Mouse (Mus musculus): ENCODE data around the gene AW011738.

AW011738 gene

DNA sequence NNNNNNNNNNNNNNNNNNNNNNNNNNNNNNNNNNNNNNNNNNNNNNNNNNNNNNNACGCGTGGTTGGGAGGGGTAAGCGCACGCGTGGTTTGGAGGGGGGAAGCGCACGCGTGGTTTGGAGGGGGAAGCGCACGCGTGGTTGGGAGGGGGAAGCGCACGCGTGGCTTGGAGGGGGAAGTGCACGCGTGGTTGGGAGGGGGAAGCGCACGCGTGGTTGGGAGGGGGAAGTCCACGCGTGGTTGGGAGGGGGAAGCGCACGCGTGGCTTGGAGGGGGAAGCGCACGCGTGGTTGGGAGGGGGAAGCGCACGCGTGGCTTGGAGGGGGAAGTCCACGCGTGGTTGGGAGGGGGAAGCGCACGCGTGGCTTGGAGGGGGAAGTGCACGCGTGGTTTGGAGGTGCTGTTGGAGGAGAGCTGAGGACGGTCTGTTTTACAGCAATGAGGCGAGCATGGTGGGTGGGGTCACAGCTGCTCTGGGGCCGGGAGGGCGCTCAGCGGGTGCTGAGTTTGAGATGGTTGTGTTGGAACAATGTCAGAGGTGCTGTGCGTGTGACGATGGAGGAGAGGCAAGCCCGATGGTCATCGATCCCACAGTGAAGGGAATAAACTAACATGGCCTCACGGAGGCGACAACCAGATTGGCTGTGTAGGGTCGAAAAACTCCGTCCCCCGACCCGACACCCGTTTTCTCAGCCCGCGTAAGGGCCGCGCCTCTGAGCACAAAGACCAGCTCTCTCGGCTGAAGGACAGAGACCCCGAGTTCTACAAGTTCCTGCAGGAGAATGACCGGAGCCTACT lies 33.7 kb downstream of the AW011738 start:
- no peak for DNase-seq (ENCODE audit: low read depth, low spot score)

GRCm38 (mm10) chr4:156249567-156249966 lies 46.5 kb downstream of the AW011738 start:
- no peak for DNase-seq (ENCODE audit: low read depth, low spot score)

- DNase-seq (ENCODE audit: low read depth, low spot score): no peak
These were observed 48.0 kb downstream of the AW011738 start for GRCm38 (mm10) chr4:156251081-156251480.

GRCm38 (mm10) chr4:156252140-156252539 lies 49.0 kb downstream of the AW011738 start:
- DNase-seq (ENCODE audit: low read depth, low spot score): no peak

DNA sequence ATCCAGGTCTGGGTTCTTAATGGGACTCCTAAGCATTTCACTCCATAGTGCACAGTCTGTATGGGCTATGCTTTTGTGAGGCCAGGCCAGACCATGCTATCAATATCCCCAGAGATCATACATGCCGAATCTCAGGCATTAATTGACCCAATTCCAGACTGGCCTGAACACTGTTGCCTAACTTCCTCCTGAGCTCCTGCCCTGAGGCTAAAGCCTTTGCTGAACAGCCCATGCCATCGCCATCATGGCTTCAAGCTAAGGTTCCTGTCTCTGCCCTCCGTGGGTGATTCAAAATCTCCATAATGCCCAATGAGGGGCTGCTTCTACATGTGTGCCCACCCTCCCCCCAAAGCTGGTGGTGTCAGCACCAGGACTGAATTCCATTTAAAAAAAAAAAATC lies 49.5 kb downstream of the AW011738 start:
- no peak for DNase-seq (ENCODE audit: low read depth, low spot score)

DNA sequence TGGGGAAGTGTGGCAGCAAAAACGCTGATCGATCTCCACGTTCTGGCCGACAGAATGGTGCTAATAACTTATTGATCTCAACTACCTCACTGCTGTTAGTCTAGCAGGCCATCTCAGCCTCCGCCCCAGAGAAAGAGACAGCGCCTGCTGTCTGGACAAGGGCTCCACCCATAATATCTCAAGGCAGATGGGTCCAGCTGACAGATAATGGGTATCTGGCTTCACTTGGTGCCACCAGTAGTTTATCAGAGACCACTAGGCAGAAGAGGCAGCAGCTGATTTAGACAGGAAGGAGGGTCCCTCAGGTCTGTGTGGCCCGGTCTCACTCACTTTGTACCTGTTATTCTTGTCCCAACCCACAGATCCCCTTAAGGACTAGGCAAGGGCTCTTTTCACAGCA lies 49.9 kb downstream of the AW011738 start:
- DNase-seq (ENCODE audit: low read depth, low spot score): no peak

DNA sequence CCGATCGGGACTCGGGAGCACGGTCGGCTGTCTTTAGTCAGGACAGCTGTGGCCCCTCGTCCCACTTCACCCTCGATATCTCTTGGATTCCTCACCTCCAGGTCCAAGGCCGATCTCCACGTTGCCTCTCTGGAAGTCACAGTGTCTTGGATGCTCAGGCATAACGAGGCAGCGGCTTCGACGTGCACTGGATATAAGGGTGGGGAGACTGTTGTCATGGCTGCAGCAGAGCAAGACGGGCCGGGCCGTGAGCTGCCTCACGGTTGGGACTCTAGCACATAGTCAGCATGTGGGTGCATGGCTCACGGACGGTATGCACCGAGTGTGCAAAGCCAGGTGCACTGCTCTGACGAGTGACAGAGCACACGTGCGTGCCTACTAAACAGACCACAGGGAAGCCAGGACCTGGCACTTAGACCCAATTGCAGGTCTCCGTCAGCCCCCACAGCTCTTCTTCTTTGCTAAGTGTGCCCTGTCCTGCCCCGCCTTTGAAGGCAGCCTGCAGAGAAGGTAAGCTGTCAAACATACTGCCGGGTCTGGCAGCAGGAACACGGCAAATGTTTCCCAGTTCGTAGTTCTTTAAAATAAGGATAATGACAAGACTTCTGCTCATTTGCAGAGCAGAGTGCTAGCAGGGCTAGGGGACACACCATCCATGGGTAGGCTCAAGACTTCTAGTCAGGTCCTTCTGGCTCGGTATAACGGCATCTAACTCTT lies 51.4 kb downstream of the AW011738 start:
- DNase-seq (ENCODE audit: low read depth, low spot score): no peak
